Mouse (Mus musculus) heart, embryonic 16.5 days (tissue): ENCODE measurements around the gene Vwa5b1. TPM values are rescaled to one million over a fixed set of nuclear protein-coding genes. Genes with fewer than 3 reads are reported as not detected.

ENCODE experiments used
- ATAC-seq: fragments of 200-750 bp; cut with Nextera tagmentation; replicated peaks from 2 replicates; pipeline ENCODE4 v1.8.0; 2017; ENCODE audit warnings: moderate number of reproducible peaks; ENCODE audit not compliant: insufficient read depth, low FRiP score; ENCODE audit errors: extremely low read depth
- H3K27ac ChIP-seq: fragments of 300-500 bp; sonication (generic); 2 replicates; pipeline ENCODE4 v1.5.1; 2014; ENCODE audit warnings: mild to moderate bottlenecking, low read length, control low read depth, moderate library complexity
- H3K27me3 ChIP-seq: fragments of 300-500 bp; sonication (generic); 2 replicates; pipeline ENCODE4 v1.6.1; 2014; ENCODE audit warnings: low read length, mixed read lengths; ENCODE audit not compliant: control insufficient read depth, insufficient read depth
- H3K36me3 ChIP-seq: fragments of 300-500 bp; sonication (generic); 2 replicates; pipeline ENCODE4 v1.6.1; 2014; ENCODE audit not compliant: control insufficient read depth, insufficient read depth
- H3K4me1 ChIP-seq: fragments of 300-500 bp; sonication (generic); 2 replicates; pipeline ENCODE4 v1.6.1; 2014; ENCODE audit warnings: low read length, mixed read lengths; ENCODE audit not compliant: control insufficient read depth, insufficient read depth
- H3K4me2 ChIP-seq: fragments of 300-500 bp; sonication (generic); 2 replicates; pipeline ENCODE4 v1.6.1; 2014; ENCODE audit warnings: low read depth, mild to moderate bottlenecking, control low read depth, low read length
- H3K4me3 ChIP-seq: fragments of 300-500 bp; sonication (generic); 2 replicates; pipeline ENCODE4 v1.5.1; 2014; ENCODE audit warnings: mild to moderate bottlenecking, control low read depth, low read length
- H3K9ac ChIP-seq: fragments of 300-500 bp; sonication (generic); 2 replicates; pipeline ENCODE4 v1.6.1; 2014; ENCODE audit warnings: low read length, control low read depth
- H3K9me3 ChIP-seq: fragments of 300-500 bp; sonication (generic); replicated peaks from 2 replicates; pipeline ENCODE4 v1.6.1; 2016; ENCODE audit warnings: low read length; ENCODE audit not compliant: control insufficient read depth
- WGBS: fragments of 180-500 bp; shearing (Covaris S2); extraction: QIAGEN DNeasy Blood & Tissue Kit; methylation state at CpG from one replicate; pipeline ENCODE4 v1.1.7; 2014; 5-methylcytosine and 5-hydroxymethylcytosine counted together
- polyA plus RNA-seq: library from polyadenylated mRNA; unstranded; fragments of >200 nt; fragmentation: Nextera tagmentation; extraction: Ambion mirVana; gene quantifications from 2 replicates; pipeline ENCODE4 v1.2.1, GENCODE M21; 2015

Vwa5b1 gene
- 0.08 TPM in 1 of 2 replicates, not detected in the other for polyA plus RNA-seq

DNA sequence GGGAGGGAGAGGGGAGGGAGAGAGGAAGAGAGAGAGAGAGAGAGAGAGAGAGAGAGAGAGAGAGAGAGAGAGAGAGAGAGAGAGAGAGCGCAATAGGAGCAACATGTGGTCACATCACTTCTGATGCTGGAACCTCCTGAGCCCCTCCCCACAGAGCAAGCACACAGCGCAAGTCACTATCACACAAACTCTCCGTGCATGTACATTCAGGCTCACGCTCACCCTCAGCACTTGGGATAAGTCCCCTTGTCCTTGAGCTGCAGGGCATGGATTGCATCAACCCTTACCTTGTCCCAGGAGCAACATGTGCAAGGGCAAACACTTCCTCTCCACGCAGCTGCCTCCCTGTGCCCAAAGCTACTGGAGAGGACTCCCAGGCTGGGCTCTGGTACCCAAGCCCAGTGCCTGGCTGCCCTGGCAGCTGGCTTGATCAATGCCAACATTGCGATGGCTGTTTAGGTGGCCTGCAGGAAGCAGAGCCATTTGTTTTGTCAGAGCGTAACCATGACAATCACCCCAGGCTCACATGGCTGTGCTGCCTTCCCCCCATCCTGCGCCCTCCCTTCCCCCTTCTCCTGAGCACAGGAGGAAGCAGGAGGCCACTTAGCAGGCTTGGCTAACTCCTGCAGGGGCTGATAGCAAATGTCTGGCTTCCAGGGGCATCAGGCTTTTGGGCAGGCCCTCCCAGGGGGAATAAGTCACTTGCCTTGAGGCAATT, at the start of gene Vwa5b1:
Gene Vwa5b1, minus strand, starts transcription at position 457 of the 718 bp plus-strand sequence.
- Histone ChIP-seq H3K27me3 (no peaks in the 10 kb centered on the region), H3K4me3 (no peak within 1 kb of the TSS), H3K27ac (no peak within 1 kb of the TSS), H3K4me2 (no peak within 1 kb of the TSS), H3K9ac (no peak within 1 kb of the TSS), H3K4me1 (no peaks in the 10 kb centered on the region), H3K9me3 (peaks cover 3% of the 10 kb centered on the region; the same call in 1 of the 2 replicates), H3K36me3 (no peaks in the 10 kb centered on the region)
- 12% methylated on average over 8 of the region's 8 CpGs for WGBS
- ATAC-seq = no peak

DNA sequence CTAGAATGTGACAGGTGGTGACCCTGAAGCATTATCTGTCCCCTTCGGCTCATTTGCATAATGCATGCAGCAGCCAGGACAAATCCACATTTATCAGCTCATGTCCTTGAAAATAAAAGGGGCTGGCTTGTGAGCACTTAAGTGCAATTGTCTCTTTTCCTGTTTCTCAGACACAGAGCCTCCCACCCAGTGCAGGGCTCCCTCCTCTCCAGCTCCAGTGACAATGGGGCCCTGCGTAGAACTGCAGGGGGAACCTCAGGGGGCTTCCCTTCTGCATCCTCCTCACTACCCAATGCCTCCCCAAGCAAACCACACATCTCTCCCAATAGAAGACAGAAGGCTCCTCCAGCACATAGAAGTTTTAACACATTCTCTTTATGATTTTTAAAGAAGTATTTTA, 47.1 kb upstream of the Vwa5b1 start:
- H3K4me1 ChIP-seq = no peaks in the 10 kb centered on the region
- no peaks in the 10 kb centered on the region for H3K36me3 ChIP-seq
- no peak for ATAC-seq
- peaks cover 10% of the 10 kb centered on the region; the same call in 1 of the 2 replicates for H3K27me3 ChIP-seq
- H3K27ac ChIP-seq = no peak overlapping the region
- 52% methylated on average over 2 of the region's 2 CpGs for WGBS
- H3K4me3 ChIP-seq = no peak overlapping the region
- H3K4me2 ChIP-seq = no peak overlapping the region
- H3K9me3 ChIP-seq = no peaks in the 10 kb centered on the region
- no peak overlapping the region for H3K9ac ChIP-seq

DNA sequence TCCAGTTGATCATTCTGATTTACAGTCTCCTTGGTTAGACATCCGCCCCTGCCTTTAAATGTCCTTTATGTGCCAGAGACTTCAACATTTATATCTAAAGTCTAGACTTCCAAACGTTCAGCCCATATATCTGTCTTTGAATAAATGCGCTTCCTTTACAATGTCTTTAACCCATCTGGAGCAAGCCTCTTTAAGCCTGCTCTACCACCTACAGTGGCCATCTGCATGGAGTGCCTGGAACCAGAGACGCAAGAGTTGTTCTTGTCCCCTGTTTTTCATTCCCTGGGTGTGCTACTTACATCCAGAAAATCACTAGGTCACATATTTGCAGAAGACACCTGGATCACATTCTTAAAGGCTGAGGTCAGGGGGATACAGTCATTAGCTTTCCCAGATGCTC, 44.4 kb upstream of the Vwa5b1 start:
- no peaks in the 10 kb centered on the region for H3K9me3 ChIP-seq
- peaks cover 14% of the 10 kb centered on the region for H3K27me3 ChIP-seq
- no peak overlapping the region for H3K27ac ChIP-seq
- H3K4me1 ChIP-seq = no peaks in the 10 kb centered on the region
- no peak overlapping the region for H3K9ac ChIP-seq
- 66% methylated on average over 4 of the region's 4 CpGs for WGBS
- no peak overlapping the region for H3K4me3 ChIP-seq
- no peaks in the 10 kb centered on the region for H3K36me3 ChIP-seq
- ATAC-seq = no peak
- H3K4me2 ChIP-seq = no peak overlapping the region

DNA sequence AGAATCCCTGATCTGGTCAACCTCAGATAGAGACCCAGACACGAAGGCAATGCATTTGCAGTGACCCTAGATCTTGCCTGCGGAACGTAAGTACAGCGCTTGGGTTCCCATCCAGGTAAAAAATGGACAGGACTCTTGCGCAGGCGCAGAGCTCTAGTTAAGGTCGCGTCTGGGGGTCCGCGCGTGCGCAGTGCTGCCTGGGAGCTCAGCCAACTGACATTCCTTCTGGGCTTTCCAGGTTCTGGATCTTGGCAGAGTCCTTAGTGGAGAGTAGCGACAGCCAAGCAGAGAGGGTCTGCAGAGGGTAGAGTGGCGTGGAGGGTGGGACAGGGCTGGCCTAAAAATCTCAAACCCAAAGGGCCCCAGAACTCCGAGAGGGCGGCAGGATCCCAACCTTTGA, 41.9 kb upstream of the Vwa5b1 start:
- Histone ChIP-seq H3K27me3 (peaks cover 16% of the 10 kb centered on the region), H3K36me3 (no peaks in the 10 kb centered on the region), H3K4me2 (no peak overlapping the region), H3K27ac (no peak overlapping the region), H3K4me3 (no peak overlapping the region), H3K4me1 (no peaks in the 10 kb centered on the region), H3K9me3 (no peaks in the 10 kb centered on the region), H3K9ac (no peak overlapping the region)
- WGBS = 19% methylated on average over 16 of the region's 16 CpGs
- no peak for ATAC-seq

- ATAC-seq = no peak
Measured at GRCm38 (mm10) chr4:138676480-138676879, 40.8 kb upstream of the Vwa5b1 start.

DNA sequence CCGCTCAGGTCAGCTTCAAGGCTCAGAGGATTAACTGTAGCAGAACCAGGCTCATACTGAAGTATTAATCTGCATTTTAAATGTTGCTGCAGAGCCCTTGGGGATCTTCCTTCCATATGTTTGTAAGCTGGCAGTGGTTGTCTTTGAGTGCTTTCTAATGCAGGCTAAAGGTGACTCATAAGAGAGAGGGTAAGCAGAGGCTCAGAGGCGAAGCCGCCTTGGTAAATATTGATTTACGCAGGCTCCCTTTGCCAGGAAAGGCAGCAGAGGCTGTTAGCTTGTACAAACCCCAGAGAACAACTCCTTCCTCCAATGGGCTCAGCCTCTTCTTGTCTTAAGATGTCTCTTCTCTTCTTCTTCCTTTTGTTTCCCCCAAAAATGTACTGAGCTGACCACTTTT, 36.5 kb upstream of the Vwa5b1 start:
- H3K4me2 ChIP-seq = no peak overlapping the region
- H3K4me1 ChIP-seq = no peaks in the 10 kb centered on the region
- WGBS = 61% methylated on average over 4 of the region's 4 CpGs
- ATAC-seq = no peak
- H3K27ac ChIP-seq = no peak overlapping the region
- peaks cover 9% of the 10 kb centered on the region for H3K27me3 ChIP-seq
- H3K9me3 ChIP-seq = no peaks in the 10 kb centered on the region
- H3K4me3 ChIP-seq = no peak overlapping the region
- H3K36me3 ChIP-seq = no peaks in the 10 kb centered on the region
- no peak overlapping the region for H3K9ac ChIP-seq

More at GRCm38 (mm10) chr4:138676480-138676879, 40.8 kb upstream of the Vwa5b1 start:
- 10% methylated on average over 16 of the region's 16 CpGs for whole genome bisulfite sequencing
- no peak overlapping the region for H3K4me3 ChIP-seq
- H3K9ac ChIP-seq = no peak overlapping the region
- H3K36me3 ChIP-seq = no peaks in the 10 kb centered on the region
- H3K27me3 ChIP-seq = peaks cover 16% of the 10 kb centered on the region
- no peaks in the 10 kb centered on the region for H3K9me3 ChIP-seq
- H3K27ac ChIP-seq = no peak overlapping the region
- no peaks in the 10 kb centered on the region for H3K4me1 ChIP-seq
- no peak overlapping the region for H3K4me2 ChIP-seq

GRCm38 (mm10) chr4:138670093-138670889, 34.6 kb upstream of the Vwa5b1 start:
- H3K36me3 ChIP-seq = no peaks in the 10 kb centered on the region
- ATAC-seq = no peak

GRCm38 (mm10) chr4:138666521-138666920, 30.8 kb upstream of the Vwa5b1 start:
- H3K9ac ChIP-seq = no peak overlapping the region
- ATAC-seq = no peak
- no peak overlapping the region for H3K4me2 ChIP-seq
- WGBS = 45% methylated on average over 10 of the region's 10 CpGs
- no peaks in the 10 kb centered on the region for H3K36me3 ChIP-seq
- H3K27ac ChIP-seq = no peak overlapping the region
- H3K4me3 ChIP-seq = no peak overlapping the region
- no peaks in the 10 kb centered on the region for H3K9me3 ChIP-seq
- no peaks in the 10 kb centered on the region for H3K27me3 ChIP-seq
- H3K4me1 ChIP-seq = no peaks in the 10 kb centered on the region

More at GRCm38 (mm10) chr4:138670093-138670889, 34.6 kb upstream of the Vwa5b1 start:
- no peak overlapping the region for H3K9ac ChIP-seq
- no peak overlapping the region for H3K4me2 ChIP-seq
- peaks cover 2% of the 10 kb centered on the region; the same call in 1 of the 2 replicates for H3K27me3 ChIP-seq
- H3K9me3 ChIP-seq = no peaks in the 10 kb centered on the region
- H3K4me1 ChIP-seq = no peaks in the 10 kb centered on the region
- WGBS = 70% methylated on average over 11 of the region's 11 CpGs
- H3K27ac ChIP-seq = no peak overlapping the region
- no peak overlapping the region for H3K4me3 ChIP-seq
